In the genomic region with DNA sequence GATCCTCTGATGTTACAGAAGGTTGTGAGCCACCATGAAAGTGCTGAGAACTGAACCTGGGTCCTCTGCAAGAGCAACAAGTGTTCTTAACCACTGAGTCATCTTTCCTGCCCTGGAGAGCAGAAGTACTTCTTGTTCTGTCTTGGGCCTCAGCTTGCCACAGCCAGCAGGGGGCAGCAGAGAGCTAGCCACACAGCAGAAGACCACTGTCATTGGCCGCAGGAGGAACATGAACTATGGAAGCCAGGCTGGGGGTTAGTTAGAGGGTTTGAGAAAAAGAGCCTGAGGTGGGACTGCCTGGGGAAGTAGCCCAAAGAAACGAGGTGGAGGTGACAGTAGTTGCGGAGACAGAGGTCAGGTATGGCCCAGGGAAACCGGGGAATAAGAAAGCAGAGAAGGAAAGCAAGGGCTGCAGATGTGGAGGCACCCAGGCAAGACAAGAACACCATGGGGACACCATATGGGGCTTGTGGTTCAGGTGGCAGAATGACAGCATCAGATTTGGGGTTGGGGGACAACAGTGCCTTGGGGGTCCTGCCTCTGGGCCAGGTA, we compare ENCODE assay signal across 9 mouse cellular contexts. TPM values are rescaled to one million over a fixed set of nuclear protein-coding genes. Genes with fewer than 3 reads are reported as not detected.
DNase-seq lines count a peak whose midpoint lies in the region; ATAC-seq and TF ChIP-seq lines count a peak whose summit lies in the region.
"Not testable (repeated sequence)": the region's sequence is repeated elsewhere in the genome, so short reads cannot be mapped to it uniquely, and the experiment has no call there.
"Had no signal": no experiment of that assay in that cellular context is flagged by ENCODE, and none has a peak within 500 bp of the region (broad histone marks: within the 10 kb centered on the region; RNA-seq: fewer than 3 reads in every experiment).

No protein-coding gene starts in this region.

- ATAC-seq in hindbrain, embryonic 11.5 days (ENCODE audit: low FRiP score) = peak; percentile 43; the same call in 1 of the 2 replicates
- ATAC-seq in lung, embryonic 14.5 days (ENCODE audit: insufficient read depth) = peak; percentile 76
- peak; percentile 65; the same call in 1 of the 2 replicates for ATAC-seq in neural tube, embryonic 14.5 days (ENCODE audit: low read depth)

- H3K9me3 ChIP-seq in hindbrain, embryonic 11.5 days (ENCODE audit: control insufficient read depth, low read length); lung, embryonic 14.5 days (ENCODE audit: low read depth, low read length); neural tube, embryonic 14.5 days (ENCODE audit: control insufficient read depth, low read length): not testable (repeated sequence)

- H3K27me3 ChIP-seq in hindbrain, embryonic 11.5 days (ENCODE audit: control insufficient read depth, insufficient read depth, low read length); lung, embryonic 14.5 days (ENCODE audit: insufficient read depth, low read length); neural tube, embryonic 14.5 days (ENCODE audit: control insufficient read depth, insufficient read depth, low read length): not testable (repeated sequence)

- not testable (repeated sequence) for H3K9ac ChIP-seq in hindbrain, embryonic 11.5 days (ENCODE audit: low read depth, low read length); lung, embryonic 14.5 days; neural tube, embryonic 14.5 days (replicated peaks; ENCODE audit: low read depth, low read length)

- not testable (repeated sequence) for H3K4me1 ChIP-seq in hindbrain, embryonic 11.5 days (replicated peaks; ENCODE audit: control insufficient read depth, insufficient read depth, low read length); lung, embryonic 14.5 days (ENCODE audit: insufficient read depth); neural tube, embryonic 14.5 days (ENCODE audit: control insufficient read depth, insufficient read depth, low read length)

- DNase-seq in MEL-GATA-1-ER (ENCODE audit: extremely low read depth, low read depth) = peak; percentile 82
- DNase-seq in cerebellum, adult 8-10 months = peak; percentile 43
- DNase-seq in forelimb bud, embryonic 11.5 days (ENCODE audit: low read depth, low spot score) = peak; percentile 26
- DNase-seq in hindbrain, embryonic 11.5 days (ENCODE audit: low spot score) = peak; percentile 38
- DNase-seq in layer of hippocampus, adult 11-12 months (ENCODE audit: low spot score) = peak; percentile 75
- peak; percentile 58 for DNase-seq in lung, embryonic 14.5 days
- peak; percentile 70 for DNase-seq in thymus, postnatal 14 days

- H3K4me2 ChIP-seq in hindbrain, embryonic 11.5 days (replicated peaks; ENCODE audit: low read depth, low read length); lung, embryonic 14.5 days; neural tube, embryonic 14.5 days (ENCODE audit: low read depth, low read length): not testable (repeated sequence)

- not testable (repeated sequence) for H3K27ac ChIP-seq in hindbrain, embryonic 11.5 days (ENCODE audit: low read depth, low read length); lung, embryonic 14.5 days (ENCODE audit: low read depth); neural tube, embryonic 14.5 days (ENCODE audit: low read depth, low read length)

- 67% methylated on average over 2 of the region's 4 CpGs for WGBS in hindbrain, embryonic 11.5 days
- 51% methylated on average over 2 of the region's 4 CpGs for WGBS in lung, embryonic 14.5 days
- 59% methylated on average over 2 of the region's 4 CpGs for WGBS in neural tube, embryonic 14.5 days

- H3K4me3 ChIP-seq in hindbrain, embryonic 11.5 days (ENCODE audit: low read depth, low read length); lung, embryonic 14.5 days (ENCODE audit: low read depth, low read length); neural tube, embryonic 14.5 days (ENCODE audit: low read depth, low read length): not testable (repeated sequence)

- not testable (repeated sequence) for H3K36me3 ChIP-seq in hindbrain, embryonic 11.5 days (ENCODE audit: control insufficient read depth, insufficient read depth, low read length); lung, embryonic 14.5 days (ENCODE audit: insufficient read depth); neural tube, embryonic 14.5 days (ENCODE audit: control insufficient read depth, insufficient read depth, low read length)

- peak; percentile 70 for TF ChIP-seq CTCF in lung, embryonic 14.5 days (IDR thresholded peaks at IDR 0.05; ENCODE audit: low read depth)

RNA-seq across cellular contexts. Expression of a gene that starts 38.4 kb away (rescaled TPM):
- 0.15 and 0.64 TPM in 2 replicates for polyA plus RNA-seq in hindbrain, embryonic 11.5 days (2014; fragmentation: Nextera tagmentation; extraction: Ambion mirVana)
- polyA plus RNA-seq in lung, embryonic 14.5 days (2014; fragmentation: Nextera tagmentation; extraction: Ambion mirVana) = 0.13 and 0.26 TPM in 2 replicates
- 0.79 and 1.1 TPM in 2 replicates for polyA plus RNA-seq in neural tube, embryonic 14.5 days (2014; fragmentation: Nextera tagmentation; extraction: Ambion mirVana)
- polyA plus RNA-seq: liver, embryonic 12.5 days had no signal

RNA-seq across cellular contexts. Expression of a gene that starts 41.6 kb away (rescaled TPM):
- polyA plus RNA-seq in hindbrain, embryonic 11.5 days (2014; fragmentation: Nextera tagmentation; extraction: Ambion mirVana) = 323 and 333 TPM in 2 replicates
- polyA plus RNA-seq in lung, embryonic 14.5 days (2014; fragmentation: Nextera tagmentation; extraction: Ambion mirVana) = 317 and 324 TPM in 2 replicates
- polyA plus RNA-seq in neural tube, embryonic 14.5 days (2014; fragmentation: Nextera tagmentation; extraction: Ambion mirVana) = 361 and 367 TPM in 2 replicates

Comparison
In these comparisons a context has a peak if more than half of its experiments do, and no peak if none do; other contexts are left out.
1. DNase-seq: peak in every context shown above with its lines; median percentile 82 in MEL-GATA-1-ER; 75 in layer of hippocampus, adult 11-12 months; 70 in thymus, postnatal 14 days; 58 in lung, embryonic 14.5 days; 43 in cerebellum, adult 8-10 months; 38 in hindbrain, embryonic 11.5 days; 26 in forelimb bud, embryonic 11.5 days.